Mouse (Mus musculus) CH12.LX (cell line): ENCODE data around the gene Megf11. TPM values are rescaled to one million over a fixed set of nuclear protein-coding genes. Genes with fewer than 3 reads are reported as not detected.
A peak's percentile ranks its signal among the peaks of the same experiment; 100 is the strongest.

Experiments
- DNase-seq: peaks from one replicate; pipeline ENCODE4 v3.0.0-alpha.2; 2013; ENCODE audit errors: extremely low read depth
- H3K27ac ChIP-seq: 2 replicates; pipeline ENCODE4 v1.5.1; 2012; ENCODE audit warnings: low read depth, mild to moderate bottlenecking, control low read depth, moderate library complexity; ENCODE audit not compliant: insufficient read depth
- H3K27me3 ChIP-seq: replicated peaks from 2 replicates; pipeline ENCODE3; 2012; ENCODE audit warnings: inconsistent platforms
- H3K36me3 ChIP-seq, 2 experiments: replicated peaks in 1 of 2; 2 replicates each; pipeline versions ENCODE3 to v1.6.1; 2012; ENCODE audit warnings: inconsistent platforms in 1 of 2, low read length in 1 of 2, mild to moderate bottlenecking in 1 of 2, mixed read lengths in 1 of 2, moderate library complexity in 1 of 2; ENCODE audit not compliant: control insufficient read depth in 1 of 2, insufficient read depth in 1 of 2
- H3K4me1 ChIP-seq, 2 experiments: 2 replicates each; pipeline ENCODE4 v1.6.1; 2012; ENCODE audit warnings: inconsistent platforms in 1 of 2, moderate library complexity in 1 of 2; ENCODE audit not compliant: insufficient read depth in 2 of 2, control insufficient read depth in 1 of 2
- H3K4me2 ChIP-seq: 2 replicates; pipeline ENCODE4 v1.6.1; 2012; ENCODE audit warnings: low read depth, mild to moderate bottlenecking, control low read depth; ENCODE audit not compliant: poor library complexity, insufficient read depth, severe bottlenecking
- H3K4me3 ChIP-seq, 3 experiments: fragments of 150-350 bp in 1 of 3; sonication (generic) in 1 of 3; replicated peaks in 1 of 3; 2 replicates each; pipeline versions ENCODE3 to v1.5.1; 2011 to 2012; ENCODE audit warnings: low read depth in 2 of 3, low read length in 2 of 3, mild to moderate bottlenecking in 2 of 3, moderate library complexity in 2 of 3, control low read depth in 1 of 3, improper control_type of control experiment in 1 of 3, inconsistent platforms in 1 of 3, mixed read lengths in 1 of 3; ENCODE audit not compliant: poor library complexity in 1 of 3
- H3K79me2 ChIP-seq: replicated peaks from 2 replicates; pipeline ENCODE4 v1.6.1; 2012; ENCODE audit warnings: mild to moderate bottlenecking, moderate library complexity; ENCODE audit not compliant: control insufficient read depth, poor library complexity, insufficient read depth, severe bottlenecking; ENCODE audit errors: extremely low read depth
- H3K9ac ChIP-seq: 2 replicates; pipeline ENCODE4 v1.6.1; 2012; ENCODE audit warnings: low read depth, mild to moderate bottlenecking, control low read depth, moderate library complexity; ENCODE audit not compliant: insufficient read depth
- H3K9me3 ChIP-seq: replicated peaks from 2 replicates; pipeline ENCODE3; 2012; ENCODE audit warnings: low read length, inconsistent platforms, mixed read lengths
- EP300 ChIP-seq: IDR thresholded peaks from 2 replicates; pipeline ENCODE4 v1.6.1; 2011; ENCODE audit warnings: low read length, improper control_type of control experiment
- ETS1 ChIP-seq: conservative IDR thresholded peaks from 2 replicates; pipeline ENCODE4 v1.6.1; 2012; ENCODE audit warnings: low read depth, mild to moderate bottlenecking, inconsistent platforms, low read length, improper control_type of control experiment, moderate library complexity
- IRF4 ChIP-seq: IDR thresholded peaks from 2 replicates; pipeline ENCODE4 v1.6.1; 2014; ENCODE audit warnings: low read depth, mild to moderate bottlenecking, inconsistent platforms, low read length, improper control_type of control experiment
- JUN ChIP-seq: IDR thresholded peaks from 2 replicates; pipeline ENCODE4 v1.6.1; 2011; ENCODE audit warnings: low read depth, mild to moderate bottlenecking, low read length, improper control_type of control experiment, moderate library complexity; ENCODE audit not compliant: insufficient read depth
- MAFK ChIP-seq: IDR thresholded peaks from 2 replicates; pipeline ENCODE4 v1.6.1; 2011; ENCODE audit warnings: low read length, improper control_type of control experiment; ENCODE audit not compliant: insufficient replicate concordance
- MAX ChIP-seq: IDR thresholded peaks from 2 replicates; pipeline ENCODE4 v1.6.1; 2011; ENCODE audit warnings: low read length, improper control_type of control experiment
- MEF2A ChIP-seq: IDR thresholded peaks from 2 replicates; pipeline ENCODE4 v1.6.1; 2014; ENCODE audit warnings: low read depth, mild to moderate bottlenecking, inconsistent platforms, low read length, improper control_type of control experiment, borderline replicate concordance
- NELFE ChIP-seq: IDR thresholded peaks from 2 replicates; pipeline ENCODE4 v1.6.1; 2011; ENCODE audit warnings: low read depth, low read length, improper control_type of control experiment
- POLR2A ChIP-seq: IDR thresholded peaks from 2 replicates; pipeline ENCODE4 v1.6.1; 2011; ENCODE audit warnings: low read depth, mild to moderate bottlenecking, improper control_type of control experiment, low read length
- POLR2AphosphoS2 ChIP-seq: IDR thresholded peaks from 2 replicates; pipeline ENCODE4 v1.6.1; 2011; ENCODE audit warnings: low read depth, low read length, improper control_type of control experiment
- RAD21 ChIP-seq: IDR thresholded peaks from 2 replicates; pipeline ENCODE4 v1.6.1; 2011; ENCODE audit warnings: low read depth, mild to moderate bottlenecking, low read length, improper control_type of control experiment, moderate library complexity
- TBP ChIP-seq: conservative IDR thresholded peaks from 2 replicates; pipeline ENCODE4 v1.6.1; 2011; ENCODE audit warnings: low read depth, low read length, improper control_type of control experiment
- TCF12 ChIP-seq: IDR thresholded peaks from 2 replicates; pipeline ENCODE4 v1.6.1; 2014; ENCODE audit warnings: low read depth, mild to moderate bottlenecking, inconsistent platforms, low read length, improper control_type of control experiment
- UBTF ChIP-seq: IDR thresholded peaks from 2 replicates; pipeline ENCODE4 v1.6.1; 2012; ENCODE audit warnings: low read depth, mild to moderate bottlenecking, inconsistent platforms, low read length, improper control_type of control experiment, moderate library complexity
- ZKSCAN1 ChIP-seq: IDR thresholded peaks from 2 replicates; pipeline ENCODE4 v1.6.1; 2012; ENCODE audit warnings: low read depth, inconsistent platforms, low read length, improper control_type of control experiment, borderline replicate concordance
- ZMIZ1 ChIP-seq: IDR thresholded peaks from 2 replicates; pipeline ENCODE4 v1.6.1; 2012; ENCODE audit warnings: low read depth, mild to moderate bottlenecking, inconsistent platforms, low read length, improper control_type of control experiment
- dilution Hi-C: fragments of 300-500 bp; cut with MboI; formaldehyde crosslinking; loops from 2 replicates; pipeline ENCODE4 v1.14.3; 2020; ENCODE audit warnings: low sequenced_read_pairs; ENCODE audit not compliant: extremely low pct_unique_long_range_greater_than_20kb, extremely low pct_ligation_motif_present
- in situ Hi-C: fragments of 300-500 bp; cut with MboI; formaldehyde crosslinking; loops from 3 replicates; pipeline ENCODE4 v1.14.3; 2019; ENCODE audit warnings: low sequenced_read_pairs, low pct_ligation_motif_present, low pct_unique_long_range_greater_than_20kb, mixed read lengths
- polyA plus RNA-seq: library from polyadenylated mRNA; unstranded; fragments of >175 nt; gene quantifications from 2 replicates; pipeline ENCODE4 v1.2.1, GENCODE M21; 2012; ENCODE audit warnings: low read depth; ENCODE audit not compliant: insufficient read length
- total RNA-seq, 2 experiments: library from RNA; depleted of rRNA; stranded (reverse); fragments of 300-350 nt in 1 of 2; fragments of >200 nt in 1 of 2; gene quantifications; 2 replicates each; pipeline ENCODE4 v1.2.3; 2012 to 2014

Gene Megf11
- total and polyA plus RNA-seq, 3 experiments, result 0.04 to 0.59 TPM; not detected in 1

- dilution Hi-C loops (no loop called here), in situ Hi-C loops (no loop called here)
- TF ChIP-seq MAX (no peak), NELFE (peak; percentile 62; the same call in 1 of the 2 replicates), JUN (no peak), POLR2A (peak; percentile 64), POLR2AphosphoS2 (no peak), UBTF (no peak), MEF2A (no peak), IRF4 (no peak), TBP (peak; percentile 90)
- no peaks in the 10 kb centered on the region for H3K9me3 ChIP-seq
- H3K9ac ChIP-seq, result peak overlapping the region; percentile 37; the same call in 1 of the 2 replicates
- H3K27me3 ChIP-seq, result no peaks in the 10 kb centered on the region
- H3K27ac ChIP-seq, result no peak overlapping the region
- H3K4me3 ChIP-seq, result no peak overlapping the region
- peak overlapping the region; percentile 60 for H3K4me2 ChIP-seq
- peaks cover 2 to 48% of the 10 kb centered on the region in 2 experiments; a peak in 3 of 4 replicates for H3K4me1 ChIP-seq
- H3K79me2 ChIP-seq, result no peaks in the 10 kb centered on the region
- peak; percentile 87 for DNase-seq
- H3K36me3 ChIP-seq, result no peaks in the 10 kb centered on the region
Observed at GRCm38 (mm10) chr9:64656613-64657012, 271.2 kb downstream of the Megf11 start.

DNA sequence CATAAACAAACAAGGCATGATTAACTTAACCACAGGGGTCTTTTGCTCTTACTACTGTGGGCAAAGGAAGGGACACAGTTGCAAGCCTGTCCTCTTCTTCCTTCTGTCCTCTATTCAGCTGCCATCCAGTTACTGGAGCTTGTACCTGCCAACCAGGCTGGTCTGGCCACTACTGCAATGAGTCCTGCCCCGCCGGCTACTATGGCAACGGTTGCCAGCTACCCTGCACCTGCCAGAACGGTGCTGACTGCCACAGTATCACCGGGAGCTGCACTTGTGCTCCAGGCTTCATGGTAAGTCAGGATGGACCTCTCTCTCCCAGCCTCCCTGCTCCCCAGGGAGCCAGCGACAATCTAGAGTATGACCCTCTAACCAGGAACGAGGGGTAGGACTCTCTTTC, 274.8 kb downstream of the Megf11 start:
- dilution Hi-C loops (no loop called here), in situ Hi-C loops (no loop called here)
- Histone ChIP-seq H3K27ac (no peak overlapping the region), H3K79me2 (no peaks in the 10 kb centered on the region), H3K4me1 (peaks cover 2 to 20% of the 10 kb centered on the region in 2 experiments; a peak in 3 of 4 replicates), H3K4me2 (no peak overlapping the region), H3K27me3 (peaks cover 2% of the 10 kb centered on the region)
- no peak for DNase-seq
- no peak for TF ChIP-seq MEF2A
- no peak for TF ChIP-seq ZKSCAN1
- TF ChIP-seq EP300, result no peak
- no peak for TF ChIP-seq ZMIZ1
- TF ChIP-seq RAD21, result no peak
- no peak for TF ChIP-seq POLR2AphosphoS2
- no peak for TF ChIP-seq POLR2A
- no peak for TF ChIP-seq TCF12
- TF ChIP-seq ETS1, result no peak
- no peak for TF ChIP-seq MAFK
- TF ChIP-seq, all 38 proteins: peak for 0
- no peak overlapping the region for H3K4me3 ChIP-seq
- no peak overlapping the region for H3K9ac ChIP-seq
- H3K36me3 ChIP-seq, result no peaks in the 10 kb centered on the region
- H3K9me3 ChIP-seq, result no peaks in the 10 kb centered on the region
